Mouse (Mus musculus): Measurements from ENCODE around the gene Pdzd2.

- no peak for TF ChIP-seq CTCF (IDR thresholded peaks at IDR 0.05; ENCODE audit: control insufficient read depth, insufficient read depth, low read length)
- no peak for TF ChIP-seq POLR2A (IDR thresholded peaks at IDR 0.05; ENCODE audit: borderline replicate concordance, control insufficient read depth, low read depth, low read length)
Observed at GRCm38 (mm10) chr15:12365416-12366071, 374.2 kb downstream of the Pdzd2 start.

All from bone marrow, adult 2 months (tissue).